Mouse (Mus musculus) neural tube, embryonic 13.5 days (tissue): Measurements from ENCODE around the gene C730034F03Rik. TPM values are rescaled to one million over a fixed set of nuclear protein-coding genes. Genes with fewer than 3 reads are reported as not detected.
"Not testable (repeated sequence)": the region's sequence is repeated elsewhere in the genome, so short reads cannot be mapped to it uniquely, and the experiment has no call there.

Source experiments
- ATAC-seq: fragments of 200-750 bp; cut with Nextera tagmentation; 2 replicates; pipeline ENCODE4 v1.8.0; 2017; ENCODE audit warnings: low read depth, mild to moderate bottlenecking, moderate TSS enrichment, moderate library complexity
- H3K27ac ChIP-seq: fragments of 300-500 bp; sonication (generic); replicated peaks from 2 replicates; pipeline ENCODE4 v1.5.1; 2015; ENCODE audit warnings: moderate library complexity, mild to moderate bottlenecking, inconsistent platforms
- H3K27me3 ChIP-seq: fragments of 300-500 bp; sonication (generic); 2 replicates; pipeline ENCODE4 v1.6.1; 2015; ENCODE audit warnings: mild to moderate bottlenecking, inconsistent platforms
- H3K36me3 ChIP-seq: fragments of 300-500 bp; sonication (generic); 2 replicates; pipeline ENCODE4 v1.6.1; 2015; ENCODE audit warnings: mild to moderate bottlenecking, inconsistent platforms
- H3K4me1 ChIP-seq: fragments of 300-500 bp; sonication (generic); replicated peaks from 2 replicates; pipeline ENCODE4 v1.6.1; 2015; ENCODE audit warnings: inconsistent platforms
- H3K4me2 ChIP-seq: fragments of 300-500 bp; sonication (generic); 2 replicates; pipeline ENCODE4 v1.6.1; 2015; ENCODE audit warnings: inconsistent platforms, mild to moderate bottlenecking, moderate library complexity
- H3K4me3 ChIP-seq: fragments of 300-500 bp; sonication (generic); 2 replicates; pipeline ENCODE4 v1.5.1; 2015; ENCODE audit warnings: mild to moderate bottlenecking, inconsistent platforms
- H3K9ac ChIP-seq: fragments of 300-500 bp; sonication (generic); 2 replicates; pipeline ENCODE4 v1.6.1; 2015; ENCODE audit warnings: moderate library complexity, mild to moderate bottlenecking, inconsistent platforms
- H3K9me3 ChIP-seq: fragments of 300-500 bp; sonication (generic); 2 replicates; pipeline ENCODE4 v1.6.1; 2016; ENCODE audit warnings: inconsistent platforms
- WGBS: fragments of 180-500 bp; shearing (Covaris S2); methylation state at CpG from one replicate; pipeline ENCODE4 v1.1.7; 2015; 5-methylcytosine and 5-hydroxymethylcytosine counted together
- polyA plus RNA-seq: library from polyadenylated mRNA; unstranded; fragments of >200 nt; fragmentation: Nextera tagmentation; extraction: Ambion mirVana; gene quantifications from 2 replicates; pipeline ENCODE4 v1.2.1, GENCODE M21; 2015

C730034F03Rik gene
- polyA plus RNA-seq, 1 experiment from 2014 or later, result 7.3 TPM

GRCm38 (mm10) chr15:89421938-89422337 lies 7.5 kb upstream of the C730034F03Rik start:
- Histone ChIP-seq H3K27me3 (no peaks in the 10 kb centered on the region), H3K4me3 (no peak overlapping the region), H3K4me2 (no peak overlapping the region), H3K9ac (no peak overlapping the region), H3K36me3 (peaks cover 84% of the 10 kb centered on the region), H3K9me3 (no peaks in the 10 kb centered on the region), H3K27ac (no peak overlapping the region), H3K4me1 (0 out of 2 replicates have a peak, but pooled peaks cover 2% of the 10 kb centered on the region)
- 93% methylated on average over 9 of the region's 9 CpGs for WGBS
- ATAC-seq, result no peak

GRCm38 (mm10) chr15:89424621-89425020 lies 4.8 kb upstream of the C730034F03Rik start:
- no peak overlapping the region for H3K4me2 ChIP-seq
- WGBS, result 83% methylated on average over 8 of the region's 8 CpGs
- peaks cover 13% of the 10 kb centered on the region for H3K4me1 ChIP-seq
- H3K9me3 ChIP-seq, result no peaks in the 10 kb centered on the region
- H3K27me3 ChIP-seq, result no peaks in the 10 kb centered on the region
- peaks cover 67% of the 10 kb centered on the region for H3K36me3 ChIP-seq
- no peak for ATAC-seq
- no peak overlapping the region for H3K27ac ChIP-seq
- H3K4me3 ChIP-seq, result no peak overlapping the region
- H3K9ac ChIP-seq, result no peak overlapping the region

GRCm38 (mm10) chr15:89425711-89426121 lies 3.7 kb upstream of the C730034F03Rik start, which contains the start of gene Cpt1b:
Cpt1b (minus strand) TSS chr15:89425863.
- Histone ChIP-seq H3K27me3 (no peaks in the 10 kb centered on the region), H3K4me2 (no peak within 1 kb of the TSS), H3K36me3 (peaks cover 56% of the 10 kb centered on the region), H3K27ac (no peak within 1 kb of the TSS), H3K4me1 (peaks cover 20% of the 10 kb centered on the region), H3K9me3 (no peaks in the 10 kb centered on the region), H3K9ac (no peak within 1 kb of the TSS), H3K4me3 (no peak within 1 kb of the TSS)
- WGBS, result 31% methylated on average over 6 of the region's 6 CpGs
- ATAC-seq, result no peak

- Histone ChIP-seq H3K9ac (no peak overlapping the region), H3K27me3 (no peaks in the 10 kb centered on the region), H3K4me1 (peaks cover 30% of the 10 kb centered on the region), H3K4me3 (no peak overlapping the region), H3K36me3 (peaks cover 49% of the 10 kb centered on the region), H3K4me2 (no peak overlapping the region), H3K27ac (no peak overlapping the region), H3K9me3 (no peaks in the 10 kb centered on the region)
- ATAC-seq, result no peak
- WGBS, result 92% methylated on average over 10 of the region's 10 CpGs
Observed at GRCm38 (mm10) chr15:89426716-89427115, 2.7 kb upstream of the C730034F03Rik start.

GRCm38 (mm10) chr15:89428136-89428790 lies 1.1 kb upstream of the C730034F03Rik start:
- no peak overlapping the region for H3K27ac ChIP-seq
- no peaks in the 10 kb centered on the region for H3K27me3 ChIP-seq
- H3K9me3 ChIP-seq, result no peaks in the 10 kb centered on the region
- H3K4me3 ChIP-seq, result peak overlapping the region; percentile 77
- peak overlapping the region; percentile 87 for H3K9ac ChIP-seq
- H3K4me2 ChIP-seq, result peak overlapping the region; percentile 95
- 82% methylated on average over 19 of the region's 19 CpGs for WGBS
- peaks cover 33% of the 10 kb centered on the region for H3K4me1 ChIP-seq
- peaks cover 37% of the 10 kb centered on the region for H3K36me3 ChIP-seq
- no peak for ATAC-seq

GRCm38 (mm10) chr15:89428821-89429351 lies 503 bp upstream of the C730034F03Rik start:
- H3K27me3 ChIP-seq, result no peaks in the 10 kb centered on the region
- H3K27ac ChIP-seq, result peak overlapping the region; percentile 96
- WGBS, result 3% methylated on average over 22 of the region's 22 CpGs
- peak overlapping the region; percentile 95 for H3K4me2 ChIP-seq
- H3K4me1 ChIP-seq, result peaks cover 33% of the 10 kb centered on the region
- peak overlapping the region; percentile 77 for H3K4me3 ChIP-seq
- peaks cover 31% of the 10 kb centered on the region for H3K36me3 ChIP-seq
- no peaks in the 10 kb centered on the region for H3K9me3 ChIP-seq
- ATAC-seq, result peak; percentile 58
- peak overlapping the region; percentile 87 for H3K9ac ChIP-seq

GRCm38 (mm10) chr15:89430341-89430740 lies 952 bp downstream of the C730034F03Rik start:
- no peaks in the 10 kb centered on the region for H3K27me3 ChIP-seq
- 46% methylated on average over 6 of the region's 6 CpGs for WGBS
- H3K4me2 ChIP-seq, result peak overlapping the region; percentile 95
- peaks cover 25% of the 10 kb centered on the region for H3K36me3 ChIP-seq
- H3K9me3 ChIP-seq, result no peaks in the 10 kb centered on the region
- H3K4me3 ChIP-seq, result peak overlapping the region; percentile 77
- peak overlapping the region; percentile 96 for H3K27ac ChIP-seq
- H3K4me1 ChIP-seq, result peaks cover 33% of the 10 kb centered on the region
- ATAC-seq, result no peak
- H3K9ac ChIP-seq, result peak overlapping the region; percentile 87

- H3K27ac ChIP-seq, ATAC-seq, H3K27me3 ChIP-seq, H3K9ac ChIP-seq, H3K9me3 ChIP-seq, H3K4me3 ChIP-seq: not testable (repeated sequence)
- H3K4me2 ChIP-seq, result peak overlapping the region; percentile 95
- 84% methylated on average over 8 of the region's 9 CpGs for WGBS
- H3K36me3 ChIP-seq, result peaks cover 21% of the 10 kb centered on the region
- H3K4me1 ChIP-seq, result peaks cover 30% of the 10 kb centered on the region
Observed at GRCm38 (mm10) chr15:89430771-89431170, 1.4 kb downstream of the C730034F03Rik start.

GRCm38 (mm10) chr15:89431271-89431670 lies 1.9 kb downstream of the C730034F03Rik start:
- no peak overlapping the region for H3K4me2 ChIP-seq
- peaks cover 16% of the 10 kb centered on the region for H3K36me3 ChIP-seq
- H3K9me3 ChIP-seq, result no peaks in the 10 kb centered on the region
- H3K4me1 ChIP-seq, result peaks cover 30% of the 10 kb centered on the region
- no peak overlapping the region for H3K9ac ChIP-seq
- 88% methylated on average over 3 of the region's 3 CpGs for WGBS
- no peaks in the 10 kb centered on the region for H3K27me3 ChIP-seq
- ATAC-seq, result no peak
- H3K4me3 ChIP-seq, result no peak overlapping the region
- no peak overlapping the region for H3K27ac ChIP-seq

GRCm38 (mm10) chr15:89431806-89432205 lies 2.4 kb downstream of the C730034F03Rik start:
- peaks cover 30% of the 10 kb centered on the region for H3K4me1 ChIP-seq
- no peak for ATAC-seq
- H3K36me3 ChIP-seq, result peaks cover 11% of the 10 kb centered on the region
- WGBS, result 94% methylated on average over 6 of the region's 6 CpGs
- H3K27ac ChIP-seq, result no peak overlapping the region
- H3K4me2 ChIP-seq, result no peak overlapping the region
- no peaks in the 10 kb centered on the region for H3K27me3 ChIP-seq
- H3K9ac ChIP-seq, result 0 out of 2 replicates have a peak overlapping the region, but pooled peaks have one; percentile 3
- no peak overlapping the region for H3K4me3 ChIP-seq
- no peaks in the 10 kb centered on the region for H3K9me3 ChIP-seq

- no peak overlapping the region for H3K27ac ChIP-seq
- peaks cover 30% of the 10 kb centered on the region for H3K4me1 ChIP-seq
- WGBS, result 91% methylated on average over 4 of the region's 4 CpGs
- no peak overlapping the region for H3K4me2 ChIP-seq
- no peak overlapping the region for H3K9ac ChIP-seq
- H3K9me3 ChIP-seq, result no peaks in the 10 kb centered on the region
- no peak overlapping the region for H3K4me3 ChIP-seq
- H3K27me3 ChIP-seq, result no peaks in the 10 kb centered on the region
- no peak for ATAC-seq
- no peaks in the 10 kb centered on the region; the same call in 1 of the 2 replicates for H3K36me3 ChIP-seq
Observed at GRCm38 (mm10) chr15:89432946-89433345, 3.6 kb downstream of the C730034F03Rik start.

- Histone ChIP-seq H3K4me2 (no peak overlapping the region), H3K9ac (no peak overlapping the region), H3K4me3 (no peak overlapping the region), H3K36me3 (no peaks in the 10 kb centered on the region), H3K9me3 (no peaks in the 10 kb centered on the region), H3K27me3 (no peaks in the 10 kb centered on the region), H3K27ac (no peak overlapping the region), H3K4me1 (peaks cover 20% of the 10 kb centered on the region)
- ATAC-seq, result no peak
- 85% methylated on average over 3 of the region's 3 CpGs for WGBS
Observed at GRCm38 (mm10) chr15:89434136-89434535, 4.7 kb downstream of the C730034F03Rik start.
